In the genomic region with DNA sequence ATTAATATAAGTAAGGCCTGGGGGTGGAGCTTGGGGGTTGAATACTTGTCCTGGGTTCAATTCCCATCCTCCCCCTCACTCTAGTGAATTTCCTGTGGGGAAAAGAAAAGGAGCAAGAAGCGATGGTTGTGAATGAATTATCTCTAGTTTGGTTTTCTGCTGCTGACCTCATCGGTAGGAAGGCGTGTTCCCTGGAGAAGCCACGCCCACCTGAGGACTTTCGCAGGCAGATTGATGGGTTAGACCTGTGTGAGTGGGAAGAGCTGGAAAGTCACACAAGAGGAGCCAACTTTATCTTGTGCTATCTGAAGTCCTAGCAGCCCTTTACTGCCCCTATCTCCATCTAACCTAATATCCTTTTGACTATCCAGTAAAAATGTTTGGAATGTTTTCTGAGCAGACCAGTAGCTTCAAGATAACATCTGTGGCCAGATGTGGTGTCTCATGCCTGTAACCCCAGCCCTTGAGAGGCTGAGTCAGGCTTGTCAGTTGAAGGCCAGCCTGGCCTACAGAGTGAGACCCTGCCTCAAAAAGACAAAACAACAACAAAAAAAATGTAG, we compare ENCODE assay signal across 17 mouse cellular contexts. TPM values are rescaled to one million over a fixed set of nuclear protein-coding genes. Genes with fewer than 3 reads are reported as not detected.
A peak's percentile ranks its signal among the peaks of the same experiment; 100 is the strongest.
DNase-seq lines count a peak whose midpoint lies in the region; ATAC-seq and TF ChIP-seq lines count a peak whose summit lies in the region.
"Had no signal": no experiment of that assay in that cellular context is flagged by ENCODE, and none has a peak within 500 bp of the region (broad histone marks: within the 10 kb centered on the region; RNA-seq: fewer than 3 reads in every experiment).

No protein-coding gene starts in this region.

- peak; percentile 34 to 35 for DNase-seq in heart, adult 18-20 months
- peak; percentile 31 for DNase-seq in thymus, postnatal 14 days
- no peak for DNase-seq in thymus, adult 18-20 months
- DNase-seq in kidney, postnatal 0 days (ENCODE audit: low spot score), result no peak
- no peak for DNase-seq in right cerebral cortex, postnatal 36 days (ENCODE audit: low spot score in 2 of 2)
- no peak for DNase-seq in lung, postnatal 36 days
- DNase-seq: adrenal gland, adult 2 months; cerebellum, postnatal 36 days; lung, postnatal 14 days; spleen, adult 18-20 months had no signal

- no peak for ATAC-seq in heart, embryonic 11.5 days (replicated peaks; ENCODE audit: insufficient number of reproducible peaks, low FRiP score, low TSS enrichment)
- no peak for ATAC-seq in kidney, postnatal 0 days (replicated peaks; ENCODE audit: low FRiP score, low read depth)
- ATAC-seq in hindbrain, embryonic 16.5 days, result no peak
- ATAC-seq: forebrain, embryonic 16.5 days had no signal

- H3K4me1 ChIP-seq in heart, embryonic 11.5 days (ENCODE audit: control insufficient read depth, insufficient read depth, low read length), result peaks cover 9% of the 10 kb centered on the region; the same call in 1 of the 2 replicates
- no peaks in the 10 kb centered on the region for H3K4me1 ChIP-seq in kidney, postnatal 0 days (replicated peaks; ENCODE audit: insufficient read depth, low read length)
- H3K4me1 ChIP-seq in hindbrain, embryonic 16.5 days (ENCODE audit: control insufficient read depth, insufficient read depth, low read depth, low read length), result no peaks in the 10 kb centered on the region
- H3K4me1 ChIP-seq: hindbrain, embryonic 13.5 days; limb, embryonic 15.5 days; neural tube, embryonic 12.5 days had no signal

- H3K4me3 ChIP-seq in heart, embryonic 11.5 days (ENCODE audit: low read depth, low read length), result no peak overlapping the region
- H3K4me3 ChIP-seq in kidney, postnatal 0 days (replicated peaks; ENCODE audit: low read depth, low read length), result no peak overlapping the region
- no peak overlapping the region for H3K4me3 ChIP-seq in hindbrain, embryonic 16.5 days (ENCODE audit: low read length)
- H3K4me3 ChIP-seq: erythroblast, embryonic 14.5 days; hindbrain, embryonic 13.5 days; limb, embryonic 15.5 days; neural tube, embryonic 12.5 days had no signal

- H3K36me3 ChIP-seq in heart, embryonic 11.5 days (ENCODE audit: control insufficient read depth, insufficient read depth, low read length), result no peaks in the 10 kb centered on the region
- H3K36me3 ChIP-seq in kidney, postnatal 0 days (ENCODE audit: insufficient read depth, low read length), result no peaks in the 10 kb centered on the region
- no peaks in the 10 kb centered on the region for H3K36me3 ChIP-seq in hindbrain, embryonic 16.5 days (ENCODE audit: control insufficient read depth, insufficient read depth, low read length)
- H3K36me3 ChIP-seq: hindbrain, embryonic 13.5 days; limb, embryonic 15.5 days; neural tube, embryonic 12.5 days had no signal

- H3K4me2 ChIP-seq in heart, embryonic 11.5 days, result no peak overlapping the region
- no peak overlapping the region for H3K4me2 ChIP-seq in kidney, postnatal 0 days (ENCODE audit: low read length)
- H3K4me2 ChIP-seq in hindbrain, embryonic 16.5 days (ENCODE audit: low read length), result no peak overlapping the region
- H3K4me2 ChIP-seq: hindbrain, embryonic 13.5 days; limb, embryonic 15.5 days; neural tube, embryonic 12.5 days had no signal

- H3K27ac ChIP-seq in heart, embryonic 11.5 days (ENCODE audit: low read depth, low read length), result no peak overlapping the region
- H3K27ac ChIP-seq in kidney, postnatal 0 days, result peak overlapping the region; percentile 36; the same call in 1 of the 2 replicates
- H3K27ac ChIP-seq in hindbrain, embryonic 16.5 days (ENCODE audit: low read depth, low read length), result no peak overlapping the region
- H3K27ac ChIP-seq: hindbrain, embryonic 13.5 days; limb, embryonic 15.5 days; neural tube, embryonic 12.5 days had no signal

- TF ChIP-seq CTCF in kidney, postnatal 0 days (IDR thresholded peaks at IDR 0.05; ENCODE audit: low read depth), result no peak

- no peaks in the 10 kb centered on the region for H3K9me3 ChIP-seq in heart, embryonic 11.5 days (replicated peaks; ENCODE audit: control insufficient read depth, low read length)
- H3K9me3 ChIP-seq in kidney, postnatal 0 days (replicated peaks; ENCODE audit: low read length), result no peaks in the 10 kb centered on the region
- no peaks in the 10 kb centered on the region for H3K9me3 ChIP-seq in hindbrain, embryonic 16.5 days (ENCODE audit: control insufficient read depth, low read length)
- H3K9me3 ChIP-seq: hindbrain, embryonic 13.5 days; limb, embryonic 15.5 days; neural tube, embryonic 12.5 days had no signal

- peaks cover 8% of the 10 kb centered on the region for H3K27me3 ChIP-seq in heart, embryonic 11.5 days (ENCODE audit: control insufficient read depth, insufficient read depth, low read length)
- H3K27me3 ChIP-seq in kidney, postnatal 0 days (ENCODE audit: insufficient read depth, low read length), result no peaks in the 10 kb centered on the region
- H3K27me3 ChIP-seq in hindbrain, embryonic 16.5 days (replicated peaks; ENCODE audit: control insufficient read depth, insufficient read depth, low read length), result no peaks in the 10 kb centered on the region
- H3K27me3 ChIP-seq: hindbrain, embryonic 13.5 days; limb, embryonic 15.5 days; neural tube, embryonic 12.5 days had no signal

- WGBS in heart, embryonic 11.5 days (ENCODE audit: insufficient replicate concordance), result 35% methylated on average over 5 of the region's 5 CpGs
- whole genome bisulfite sequencing in kidney, postnatal 0 days, result 49% methylated on average over 5 of the region's 5 CpGs
- WGBS in hindbrain, embryonic 16.5 days, result 62% methylated on average over 5 of the region's 5 CpGs

- no peak overlapping the region for H3K9ac ChIP-seq in heart, embryonic 11.5 days (ENCODE audit: low read depth, low read length)
- H3K9ac ChIP-seq in kidney, postnatal 0 days (ENCODE audit: low read depth, low read length), result no peak overlapping the region
- H3K9ac ChIP-seq in hindbrain, embryonic 16.5 days (ENCODE audit: low read depth, low read length), result no peak overlapping the region
- H3K9ac ChIP-seq: hindbrain, embryonic 13.5 days; limb, embryonic 15.5 days; neural tube, embryonic 12.5 days had no signal

RNA-seq across cellular contexts. Expression of gene Cdkn2aipnl, which starts 15.5 kb away (rescaled TPM):
- total RNA-seq in heart, adult 18-20 months (2021), result 10 to 100 TPM; 10.5 to 11.3 TPM
- 78.3 and 82.1 TPM in 2 replicates for polyA plus RNA-seq in heart, embryonic 11.5 days (2014; fragmentation: Nextera tagmentation; extraction: Ambion mirVana)
- 70.8 and 71.7 TPM in 2 replicates for polyA plus RNA-seq in kidney, postnatal 0 days (2015; fragmentation: Nextera tagmentation; extraction: Ambion mirVana)
- 121 and 122 TPM in 2 replicates for polyA plus RNA-seq in hindbrain, embryonic 16.5 days (2015; fragmentation: Nextera tagmentation; extraction: Ambion mirVana)

RNA-seq across cellular contexts. Expression of gene Ube2b, which starts 48.6 kb away (rescaled TPM):
- total RNA-seq in heart, adult 18-20 months (2021), result 100 to 1,000 TPM; 265 to 312 TPM
- polyA plus RNA-seq in heart, embryonic 11.5 days (2014; fragmentation: Nextera tagmentation; extraction: Ambion mirVana), result 163 and 172 TPM in 2 replicates
- polyA plus RNA-seq in kidney, postnatal 0 days (2015; fragmentation: Nextera tagmentation; extraction: Ambion mirVana), result 248 and 255 TPM in 2 replicates
- polyA plus RNA-seq in hindbrain, embryonic 16.5 days (2015; fragmentation: Nextera tagmentation; extraction: Ambion mirVana), result 219 and 224 TPM in 2 replicates

RNA-seq across cellular contexts. Expression of gene Cdkl3, which starts 52.1 kb away (rescaled TPM):
- 1 to 10 TPM; 3.6 to 5.1 TPM for total RNA-seq in heart, adult 18-20 months (2021)
- polyA plus RNA-seq in heart, embryonic 11.5 days (2014; fragmentation: Nextera tagmentation; extraction: Ambion mirVana), result 9.1 and 9.9 TPM in 2 replicates
- 10.3 and 10.6 TPM in 2 replicates for polyA plus RNA-seq in kidney, postnatal 0 days (2015; fragmentation: Nextera tagmentation; extraction: Ambion mirVana)
- 29.4 and 30.3 TPM in 2 replicates for polyA plus RNA-seq in hindbrain, embryonic 16.5 days (2015; fragmentation: Nextera tagmentation; extraction: Ambion mirVana)
- polyA plus RNA-seq: erythroblast, embryonic 14.5 days had no signal

Comparison
In these comparisons a context has a peak if more than half of its experiments do, and no peak if none do; other contexts are left out.
1. DNase-seq: peak in heart, adult 18-20 months (2 of 2) and thymus, postnatal 14 days (single experiment); none in thymus, adult 18-20 months (0 of 2), kidney, postnatal 0 days (single experiment), right cerebral cortex, postnatal 36 days (0 of 2) and lung, postnatal 36 days (single experiment).